17 mouse cellular contexts compared by ENCODE assay signal in the genomic region with DNA sequence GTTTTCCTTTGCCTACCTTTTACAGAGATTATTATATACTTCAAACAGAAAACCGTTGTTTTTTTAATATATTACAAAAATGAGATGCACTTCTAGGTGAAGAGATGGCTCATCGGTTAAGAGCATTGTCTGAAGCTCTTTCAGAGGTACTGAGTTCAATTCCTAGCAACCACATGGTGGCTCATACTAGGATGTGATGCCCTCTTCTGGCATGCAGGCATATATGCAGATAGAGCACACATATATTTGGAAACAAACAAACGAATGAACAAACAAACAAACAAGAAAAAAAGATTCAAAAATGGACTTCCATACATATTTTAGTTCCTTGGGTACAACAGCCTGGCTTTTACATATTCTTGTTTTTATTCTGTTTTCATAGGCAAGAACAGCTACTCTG.
A peak's percentile ranks its signal among the peaks of the same experiment; 100 is the strongest.
DNase-seq lines count a peak whose midpoint lies in the region; ATAC-seq and TF ChIP-seq lines count a peak whose summit lies in the region.
"Had no signal": no experiment of that assay in that cellular context is flagged by ENCODE, and none has a peak within 500 bp of the region (broad histone marks: within the 10 kb centered on the region; RNA-seq: fewer than 3 reads in every experiment).

No protein-coding gene starts in this region.

- H3K4me1 ChIP-seq in liver, embryonic 14.5 days (replicated peaks; ENCODE audit: control insufficient read depth in 2 of 2, insufficient read depth in 2 of 2, low read length in 1 of 2), result no peaks in the 10 kb centered on the region
- H3K4me1 ChIP-seq: liver, embryonic 15.5 days; stomach, embryonic 15.5 days had no signal

- ATAC-seq in liver, embryonic 14.5 days (ENCODE audit: insufficient read depth), result no peak
- ATAC-seq in megakaryocyte, adult 5-6 weeks (ENCODE audit: poor library complexity, severe bottlenecking), result peak; percentile 43; the same call in 1 of the 2 replicates
- ATAC-seq: hindbrain, embryonic 16.5 days had no signal

- TF ChIP-seq EP300 in liver, embryonic 14.5 days (IDR thresholded peaks at IDR 0.05; ENCODE audit: low read depth), result no peak

- H3K27ac ChIP-seq in liver, embryonic 14.5 days, result no peak overlapping the region
- H3K27ac ChIP-seq: liver, embryonic 15.5 days; stomach, embryonic 15.5 days had no signal

- intact Hi-C loops in left cerebral cortex, postnatal 36 days (cut with DNase I), result no loop called here

- H3K36me3 ChIP-seq in liver, embryonic 14.5 days (replicated peaks; ENCODE audit: control insufficient read depth, insufficient read depth, low read depth), result no peaks in the 10 kb centered on the region; the same call in 1 of the 2 replicates
- H3K36me3 ChIP-seq: stomach, embryonic 15.5 days had no signal

- no peak overlapping the region for H3K4me3 ChIP-seq in liver, embryonic 14.5 days (ENCODE audit: insufficient read depth in 1 of 2, low read depth in 2 of 2, low read length in 2 of 2)
- H3K4me3 ChIP-seq: liver, embryonic 15.5 days; stomach, embryonic 15.5 days had no signal

- no peak overlapping the region for H3K4me2 ChIP-seq in liver, embryonic 14.5 days (ENCODE audit: low read depth)
- H3K4me2 ChIP-seq: liver, embryonic 15.5 days; stomach, embryonic 15.5 days had no signal

- H3K9me3 ChIP-seq in liver, embryonic 14.5 days (ENCODE audit: control insufficient read depth, low read length), result no peaks in the 10 kb centered on the region
- H3K9me3 ChIP-seq: liver, embryonic 15.5 days; stomach, embryonic 15.5 days had no signal

- DNase-seq in embryo, embryonic 10 days (ENCODE audit: low spot score), result peak; percentile 6
- DNase-seq in embryo, embryonic 9.5 days (ENCODE audit: extremely low spot score), result no peak
- DNase-seq in liver, embryonic 14.5 days (ENCODE audit: low read depth in 3 of 3, low spot score in 3 of 3), result no peak
- DNase-seq in liver, result no peak
- peak; percentile 7 for DNase-seq in CD4-positive helper T cell, adult 2 months (ENCODE audit: low read depth, low spot score)
- no peak for DNase-seq in adrenal gland, postnatal 14 days
- no peak for DNase-seq in left cerebral cortex, postnatal 36 days (ENCODE audit: low spot score in 2 of 2)
- DNase-seq: cerebellum, adult 9-11 months; heart, postnatal 10 days; kidney, postnatal 10 days; layer of hippocampus, adult 9-11 months; left cerebral cortex, postnatal 4 days; thymus, postnatal 25 days had no signal

- TF ChIP-seq CTCF in liver, embryonic 14.5 days (IDR thresholded peaks at IDR 0.05; ENCODE audit: low read depth), result peak; percentile 34; the same call in 1 of the 2 replicates

- 68% methylated on average over 3 of the region's 3 CpGs for WGBS in liver, embryonic 14.5 days (ENCODE audit: insufficient replicate concordance)

- no peaks in the 10 kb centered on the region for H3K27me3 ChIP-seq in liver, embryonic 14.5 days (ENCODE audit: control insufficient read depth, insufficient read depth, low read length)
- H3K27me3 ChIP-seq: liver, embryonic 15.5 days; stomach, embryonic 15.5 days had no signal

- no peak overlapping the region for H3K9ac ChIP-seq in liver, embryonic 14.5 days (replicated peaks)
- H3K9ac ChIP-seq: liver, embryonic 15.5 days; stomach, embryonic 15.5 days had no signal

Comparison
In these comparisons a context has a peak if more than half of its experiments do, and no peak if none do; other contexts are left out.
1. DNase-seq: peak in embryo, embryonic 10 days (single experiment) and CD4-positive helper T cell, adult 2 months (single experiment); none in embryo, embryonic 9.5 days (single experiment), liver, embryonic 14.5 days (0 of 3), liver (single experiment), adrenal gland, postnatal 14 days (single experiment) and left cerebral cortex, postnatal 36 days (0 of 2).